Mouse (Mus musculus) stomach, postnatal 0 days (tissue): ENCODE results near the gene Tpk1. TPM values are rescaled to one million over a fixed set of nuclear protein-coding genes. Genes with fewer than 3 reads are reported as not detected.

Source experiments
- ATAC-seq: fragments of 200-750 bp; cut with Nextera tagmentation; 2 replicates; pipeline ENCODE4 v1.8.0; 2017; ENCODE audit not compliant: low FRiP score, low TSS enrichment
- DNase-seq: peaks from one replicate; pipeline ENCODE4 v3.0.0-alpha.2; 2016; ENCODE audit warnings: low spot score
- H3K27ac ChIP-seq: fragments of 300-500 bp; sonication (generic); replicated peaks from 2 replicates; pipeline ENCODE4 v1.5.1; 2014; ENCODE audit warnings: mild to moderate bottlenecking, control low read depth
- H3K27me3 ChIP-seq: fragments of 300-500 bp; sonication (generic); 2 replicates; pipeline ENCODE4 v1.6.1; 2014; ENCODE audit warnings: low read length; ENCODE audit not compliant: control insufficient read depth, insufficient read depth
- H3K36me3 ChIP-seq: fragments of 300-500 bp; sonication (generic); 2 replicates; pipeline ENCODE4 v1.6.1; 2014; ENCODE audit warnings: low read length, mixed read lengths; ENCODE audit not compliant: control insufficient read depth, insufficient read depth
- H3K4me1 ChIP-seq: fragments of 300-500 bp; sonication (generic); replicated peaks from 2 replicates; pipeline ENCODE4 v1.6.1; 2014; ENCODE audit warnings: antibody characterized with exemption; ENCODE audit not compliant: control insufficient read depth, insufficient read depth
- H3K4me2 ChIP-seq: fragments of 300-500 bp; sonication (generic); replicated peaks from 2 replicates; pipeline ENCODE4 v1.6.1; 2014; ENCODE audit warnings: low read depth, mild to moderate bottlenecking, control low read depth, moderate library complexity
- H3K4me3 ChIP-seq: fragments of 300-500 bp; sonication (generic); 2 replicates; pipeline ENCODE4 v1.5.1; 2014; ENCODE audit warnings: low read depth, low read length, control low read depth
- H3K9ac ChIP-seq: fragments of 300-500 bp; sonication (generic); 2 replicates; pipeline ENCODE4 v1.6.1; 2014; ENCODE audit warnings: mild to moderate bottlenecking, low read length, control low read depth, mixed read lengths
- H3K9me3 ChIP-seq: fragments of 300-500 bp; sonication (generic); 2 replicates; pipeline ENCODE4 v1.6.1; 2016; ENCODE audit warnings: low read length; ENCODE audit not compliant: control insufficient read depth
- CTCF ChIP-seq: IDR thresholded peaks from 2 replicates; pipeline ENCODE4 v1.5.1; 2016; ENCODE audit warnings: antibody characterized with exemption, low read depth, mild to moderate bottlenecking, moderate library complexity
- EP300 ChIP-seq: optimal IDR thresholded peaks from 2 replicates; pipeline ENCODE3; 2016; ENCODE audit warnings: antibody characterized with exemption
- WGBS: fragments of 180-500 bp; shearing (Covaris S2); extraction: QIAGEN DNeasy Blood & Tissue Kit; methylation state at CpG from one replicate; pipeline ENCODE4 v1.1.7; 2014; 5-methylcytosine and 5-hydroxymethylcytosine counted together
- polyA plus RNA-seq: library from polyadenylated mRNA; unstranded; fragments of >200 nt; fragmentation: Nextera tagmentation; extraction: Ambion mirVana; gene quantifications from 2 replicates; pipeline ENCODE4 v1.2.1, GENCODE M21; 2015

The Tpk1 gene
- polyA plus RNA-seq, 1 experiment from 2014 or later: 21.4 TPM

GRCm38 (mm10) chr6:43384841-43385240 is 281.2 kb downstream of the Tpk1 start:
- Histone ChIP-seq H3K27ac (no peak overlapping the region), H3K36me3 (no peaks in the 10 kb centered on the region), H3K4me3 (no peak overlapping the region), H3K4me1 (no peaks in the 10 kb centered on the region), H3K9ac (no peak overlapping the region), H3K9me3 (no peaks in the 10 kb centered on the region), H3K27me3 (no peaks in the 10 kb centered on the region), H3K4me2 (no peak overlapping the region)
- DNase-seq (no peak), ATAC-seq (no peak)
- 52% methylated on average over 3 of the region's 3 CpGs for WGBS
- TF ChIP-seq CTCF (no peak), EP300 (no peak)

- Histone ChIP-seq H3K9me3 (no peaks in the 10 kb centered on the region), H3K27ac (no peak overlapping the region), H3K27me3 (no peaks in the 10 kb centered on the region), H3K4me3 (no peak overlapping the region), H3K4me1 (no peaks in the 10 kb centered on the region), H3K9ac (no peak overlapping the region), H3K4me2 (no peak overlapping the region), H3K36me3 (no peaks in the 10 kb centered on the region)
- no peak for TF ChIP-seq EP300
- no peak for DNase-seq
- 51% methylated on average over 2 of the region's 3 CpGs for WGBS
- no peak for ATAC-seq
These were observed 281.8 kb downstream of the Tpk1 start for GRCm38 (mm10) chr6:43384304-43384703.

- Histone ChIP-seq H3K36me3 (no peaks in the 10 kb centered on the region), H3K9me3 (no peaks in the 10 kb centered on the region), H3K4me3 (no peak overlapping the region), H3K9ac (no peak overlapping the region), H3K27me3 (no peaks in the 10 kb centered on the region), H3K27ac (no peak overlapping the region), H3K4me1 (no peaks in the 10 kb centered on the region), H3K4me2 (no peak overlapping the region)
- WGBS: 92% methylated on average over 3 of the region's 3 CpGs
- DNase-seq (no peak), ATAC-seq (no peak)
- TF ChIP-seq CTCF (no peak), EP300 (no peak)
These were observed 283.3 kb downstream of the Tpk1 start for GRCm38 (mm10) chr6:43382750-43383149.

GRCm38 (mm10) chr6:43382284-43382683 is 283.8 kb downstream of the Tpk1 start:
- Histone ChIP-seq H3K4me2 (no peak overlapping the region), H3K4me3 (no peak overlapping the region), H3K9ac (no peak overlapping the region), H3K9me3 (no peaks in the 10 kb centered on the region), H3K27me3 (no peaks in the 10 kb centered on the region), H3K27ac (no peak overlapping the region), H3K4me1 (no peaks in the 10 kb centered on the region), H3K36me3 (no peaks in the 10 kb centered on the region)
- TF ChIP-seq CTCF: no peak
- TF ChIP-seq EP300: no peak
- DNase-seq (no peak), ATAC-seq (no peak)
- 69% methylated on average over 3 of the region's 3 CpGs for WGBS

- 61% methylated on average over 5 of the region's 5 CpGs for WGBS
- H3K27ac ChIP-seq: no peak overlapping the region
- no peaks in the 10 kb centered on the region for H3K36me3 ChIP-seq
- DNase-seq (no peak), ATAC-seq (no peak)
- no peaks in the 10 kb centered on the region for H3K4me1 ChIP-seq
- TF ChIP-seq CTCF (no peak), EP300 (no peak)
- no peaks in the 10 kb centered on the region for H3K9me3 ChIP-seq
- no peak overlapping the region for H3K4me3 ChIP-seq
- no peak overlapping the region for H3K4me2 ChIP-seq
- no peaks in the 10 kb centered on the region for H3K27me3 ChIP-seq
- no peak overlapping the region for H3K9ac ChIP-seq
These were observed 292.9 kb downstream of the Tpk1 start for GRCm38 (mm10) chr6:43373206-43373605.

GRCm38 (mm10) chr6:43367434-43367945 is 298.6 kb downstream of the Tpk1 start:
- WGBS: 42% methylated on average over 1 of the region's 1 CpGs
- H3K4me1 ChIP-seq: no peaks in the 10 kb centered on the region

More at GRCm38 (mm10) chr6:43367434-43367945, 298.6 kb downstream of the Tpk1 start:
- no peak overlapping the region for H3K9ac ChIP-seq
- no peaks in the 10 kb centered on the region for H3K27me3 ChIP-seq
- no peaks in the 10 kb centered on the region for H3K36me3 ChIP-seq
- H3K9me3 ChIP-seq: no peaks in the 10 kb centered on the region
- no peak overlapping the region for H3K4me2 ChIP-seq
- no peak overlapping the region for H3K27ac ChIP-seq
- ATAC-seq (no peak), DNase-seq (no peak)
- TF ChIP-seq CTCF: peak; percentile 19; the same call in 1 of the 2 replicates
- TF ChIP-seq EP300: no peak
- no peak overlapping the region for H3K4me3 ChIP-seq
